Mouse (Mus musculus) embryonic facial prominence, embryonic 10.5 days (tissue): ENCODE measurements around the gene Hist1h4f. TPM values are rescaled to one million over a fixed set of nuclear protein-coding genes. Genes with fewer than 3 reads are reported as not detected.

Experiments
- DNase-seq: peaks from one replicate; pipeline ENCODE4 v3.0.0-alpha.2; 2017; ENCODE audit warnings: low spot score
- H3K27ac ChIP-seq: fragments of 300-500 bp; sonication (generic); replicated peaks from 2 replicates; pipeline ENCODE4 v1.5.1; 2016; ENCODE audit warnings: mild to moderate bottlenecking
- H3K27me3 ChIP-seq: fragments of 300-500 bp; sonication (generic); replicated peaks from 2 replicates; pipeline ENCODE4 v1.6.1; 2016; ENCODE audit warnings: low read depth, mild to moderate bottlenecking; ENCODE audit not compliant: poor library complexity, severe bottlenecking
- H3K36me3 ChIP-seq: fragments of 300-500 bp; sonication (generic); replicated peaks from 2 replicates; pipeline ENCODE4 v1.6.1; 2016; ENCODE audit warnings: mild to moderate bottlenecking, moderate library complexity
- H3K4me1 ChIP-seq: fragments of 300-500 bp; sonication (generic); 2 replicates; pipeline ENCODE4 v1.6.1; 2016
- H3K4me3 ChIP-seq: fragments of 300-500 bp; sonication (generic); 2 replicates; pipeline ENCODE4 v1.5.1; 2016; ENCODE audit warnings: mild to moderate bottlenecking, moderate library complexity
- H3K9me3 ChIP-seq: fragments of 300-500 bp; sonication (generic); 2 replicates; pipeline ENCODE4 v1.6.1; 2016; ENCODE audit warnings: mild to moderate bottlenecking
- WGBS: fragments of 180-500 bp; shearing (Covaris S2); methylation state at CpG from one replicate; pipeline ENCODE4 v1.1.7; 2016; 5-methylcytosine and 5-hydroxymethylcytosine counted together
- polyA plus RNA-seq: library from polyadenylated mRNA; unstranded; fragments of >200 nt; fragmentation: Nextera tagmentation; extraction: Ambion mirVana; gene quantifications from 2 replicates; pipeline ENCODE4 v1.2.1, GENCODE M21; 2016

The Hist1h4f gene
- polyA plus RNA-seq, 1 experiment from 2014 or later: 1.00 TPM

DNA sequence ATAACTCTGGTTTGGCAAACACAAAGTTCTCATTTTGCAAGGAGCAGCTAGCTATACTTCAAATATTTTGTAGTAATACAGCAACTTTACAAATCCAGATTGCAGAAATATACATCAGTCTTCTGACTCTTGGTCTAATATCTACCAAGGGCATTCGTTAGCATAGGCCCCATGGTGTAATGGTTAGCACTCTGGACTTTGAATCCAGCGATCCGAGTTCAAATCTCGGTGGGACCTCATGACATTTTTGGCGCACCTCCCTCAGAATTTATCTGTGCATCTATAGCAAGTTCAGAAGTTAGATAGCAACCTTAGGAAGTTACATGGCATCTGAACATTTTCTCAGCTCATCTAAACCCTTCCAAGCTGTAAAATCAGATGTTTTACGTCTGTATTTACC, 32.6 kb downstream of the Hist1h4f start:
- peak; percentile 81 for DNase-seq
- Histone ChIP-seq H3K4me3 (peak overlapping the region; percentile 61), H3K27me3 (no peaks in the 10 kb centered on the region), H3K4me1 (peaks cover 11% of the 10 kb centered on the region; the same call in 1 of the 2 replicates), H3K36me3 (no peaks in the 10 kb centered on the region), H3K27ac (peak overlapping the region; percentile 51; the same call in 1 of the 2 replicates), H3K9me3 (no peaks in the 10 kb centered on the region)
- WGBS: 0% methylated on average over 6 of the region's 6 CpGs

DNA sequence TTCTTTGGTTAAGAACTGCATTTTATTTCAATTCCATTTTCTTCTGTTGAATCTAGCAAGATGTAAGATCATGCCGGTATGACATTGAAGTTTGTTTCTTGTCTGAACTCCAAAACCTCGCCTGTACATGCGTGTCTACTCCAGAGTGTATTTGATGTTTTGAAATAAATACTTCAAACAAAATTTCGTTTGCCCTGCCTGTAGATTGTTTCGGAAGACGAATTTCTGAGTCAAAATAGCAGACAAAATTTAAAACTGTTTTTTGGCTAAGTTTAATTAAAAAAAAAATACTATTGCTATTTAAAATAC, 33.2 kb downstream of the Hist1h4f start:
- no peak overlapping the region for H3K27ac ChIP-seq
- no peaks in the 10 kb centered on the region for H3K27me3 ChIP-seq
- no peak for DNase-seq
- H3K4me3 ChIP-seq: peak overlapping the region; percentile 61
- H3K36me3 ChIP-seq: no peaks in the 10 kb centered on the region
- H3K4me1 ChIP-seq: peaks cover 11% of the 10 kb centered on the region; the same call in 1 of the 2 replicates
- WGBS: under 1% methylated on average over 6 of the region's 6 CpGs
- H3K9me3 ChIP-seq: no peaks in the 10 kb centered on the region

DNA sequence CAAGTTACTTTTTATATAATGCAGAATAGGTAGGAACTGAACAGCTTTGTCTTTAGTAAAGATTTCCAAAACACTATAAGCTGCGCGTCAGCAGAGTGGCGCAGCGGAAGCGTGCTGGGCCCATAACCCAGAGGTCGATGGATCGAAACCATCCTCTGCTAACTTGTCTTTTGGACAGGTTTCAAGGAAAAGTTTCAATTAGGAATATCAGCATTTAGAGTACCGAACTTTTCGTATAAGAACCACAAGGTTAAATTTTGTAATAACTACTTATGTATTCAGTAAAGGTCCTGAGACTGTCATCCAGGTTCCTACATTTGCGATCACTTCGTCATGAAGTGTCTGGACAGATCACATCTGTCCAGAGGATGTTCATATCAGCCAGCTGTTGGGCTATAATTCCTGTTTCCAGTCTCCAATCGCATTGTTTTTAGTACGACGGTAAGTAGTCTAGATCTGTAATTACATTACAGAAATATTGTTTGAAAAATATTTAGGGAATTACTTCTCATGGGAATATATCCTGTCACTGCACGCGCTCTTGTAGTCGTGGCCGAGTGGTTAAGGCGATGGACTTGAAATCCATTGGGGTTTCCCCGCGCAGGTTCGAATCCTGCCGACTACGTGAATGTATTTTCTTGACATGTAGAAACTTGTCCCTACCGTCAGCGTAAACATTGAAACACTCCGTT, 33.7 kb downstream of the Hist1h4f start:
- Histone ChIP-seq H3K4me3 (peak overlapping the region; percentile 61), H3K9me3 (no peaks in the 10 kb centered on the region), H3K4me1 (peaks cover 11% of the 10 kb centered on the region; the same call in 1 of the 2 replicates), H3K27me3 (no peaks in the 10 kb centered on the region), H3K27ac (no peak overlapping the region; the same call in 1 of the 2 replicates), H3K36me3 (no peaks in the 10 kb centered on the region)
- DNase-seq: peak; percentile 87
- under 1% methylated on average over 27 of the region's 27 CpGs for WGBS

DNA sequence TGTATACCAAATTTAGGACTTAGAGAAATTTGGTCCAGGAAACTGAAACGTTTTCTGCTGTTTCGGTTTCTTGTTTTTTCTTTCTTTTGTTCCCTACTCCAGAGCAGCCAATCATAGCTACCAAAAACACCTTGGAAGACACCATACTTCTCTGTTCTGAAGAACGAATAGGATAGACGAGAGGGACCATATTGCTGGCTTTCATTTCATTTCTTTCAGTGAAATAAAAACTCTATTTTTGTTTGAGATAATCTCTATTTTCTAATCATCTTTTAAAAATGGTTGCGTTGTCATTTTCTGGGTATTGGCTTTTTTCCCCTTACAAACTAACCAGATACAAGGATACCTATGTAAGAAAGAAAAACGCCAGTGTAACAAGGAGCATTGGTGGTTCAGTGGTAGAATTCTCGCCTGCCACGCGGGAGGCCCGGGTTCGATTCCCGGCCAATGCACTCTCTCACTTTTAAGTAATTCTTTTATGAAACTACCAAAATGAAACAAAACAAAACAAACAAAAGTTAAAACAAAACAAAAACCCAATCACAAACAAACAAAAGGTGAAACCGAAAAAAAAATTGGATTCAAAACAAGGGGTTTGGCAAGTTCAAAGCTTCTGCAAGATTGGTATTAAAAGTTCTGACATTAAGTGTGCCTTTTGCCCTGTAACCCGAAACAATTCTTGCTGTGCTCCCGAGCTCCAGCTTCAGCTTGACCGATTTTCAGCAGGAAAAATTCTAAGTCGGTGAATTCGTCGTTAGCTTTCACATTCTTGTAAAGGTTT, 34.4 kb downstream of the Hist1h4f start:
- H3K36me3 ChIP-seq: no peaks in the 10 kb centered on the region
- H3K4me3 ChIP-seq: peak overlapping the region; percentile 61
- no peaks in the 10 kb centered on the region for H3K9me3 ChIP-seq
- H3K4me1 ChIP-seq: peaks cover 11% of the 10 kb centered on the region; the same call in 1 of the 2 replicates
- WGBS: under 1% methylated on average over 19 of the region's 19 CpGs
- no peaks in the 10 kb centered on the region for H3K27me3 ChIP-seq
- H3K27ac ChIP-seq: peak overlapping the region; percentile 59; the same call in 1 of the 2 replicates
- DNase-seq: peak; percentile 69

DNA sequence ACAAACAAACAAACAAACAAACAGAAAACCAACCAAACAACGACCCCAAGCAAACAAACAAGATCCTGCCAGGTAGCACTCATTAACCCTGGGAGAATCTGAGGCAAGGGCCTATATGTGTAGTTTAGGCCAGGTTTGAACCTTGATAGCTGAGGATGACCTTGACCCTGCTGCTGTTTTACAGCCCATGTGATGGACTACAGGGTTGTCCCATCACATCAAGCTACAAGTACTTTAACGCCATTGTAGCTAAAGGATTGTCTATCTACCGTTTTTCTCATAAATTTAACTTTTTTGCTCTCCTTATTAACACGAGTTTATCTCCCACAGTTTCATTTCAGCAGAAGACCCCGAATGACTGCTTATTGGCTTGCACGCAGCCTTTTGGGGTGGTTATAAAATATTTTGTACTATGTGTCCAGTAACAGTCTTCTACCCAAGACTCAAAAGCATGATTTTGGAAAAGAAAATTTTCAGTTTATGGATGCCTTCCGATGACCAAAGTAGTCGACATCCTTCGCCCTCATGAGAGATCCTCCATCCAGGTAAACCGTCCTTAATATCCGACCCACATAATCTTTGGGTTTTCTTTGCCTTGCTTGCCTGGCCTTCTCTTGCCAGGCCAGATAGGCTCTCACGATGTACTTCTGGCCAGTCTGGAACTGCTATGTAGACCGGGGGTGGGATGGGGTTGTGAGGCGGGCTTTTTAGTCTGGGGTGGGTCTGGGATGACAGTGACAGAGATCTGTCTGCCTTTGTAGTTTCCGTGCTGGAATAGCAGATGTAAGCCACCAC, 35.4 kb downstream of the Hist1h4f start:
- H3K36me3 ChIP-seq: no peaks in the 10 kb centered on the region
- WGBS: 53% methylated on average over 15 of the region's 15 CpGs
- peaks cover 8% of the 10 kb centered on the region; the same call in 1 of the 2 replicates for H3K4me1 ChIP-seq
- peak overlapping the region; percentile 72 for H3K27ac ChIP-seq
- H3K27me3 ChIP-seq: no peaks in the 10 kb centered on the region
- peak overlapping the region; percentile 61 for H3K4me3 ChIP-seq
- H3K9me3 ChIP-seq: no peaks in the 10 kb centered on the region
- peak; percentile 45 for DNase-seq

DNA sequence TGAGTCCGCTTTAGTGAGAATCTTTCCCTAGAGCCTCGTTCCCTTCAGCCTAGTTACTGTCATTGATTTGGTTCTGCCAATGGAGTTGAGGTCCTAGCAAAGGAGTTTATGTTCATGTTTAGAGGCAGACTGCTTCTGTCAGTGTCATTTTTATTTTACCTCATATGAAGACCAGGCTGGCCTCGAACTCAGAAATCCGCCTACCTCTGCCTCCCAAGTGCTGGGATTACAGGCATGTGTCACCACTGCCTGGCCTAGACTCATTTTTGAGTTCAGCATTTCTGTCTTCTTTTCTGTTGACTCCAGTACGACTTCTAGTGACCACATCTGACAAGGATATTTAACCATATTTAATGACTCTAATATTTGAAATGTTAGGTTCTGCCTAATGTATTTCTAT, 36.2 kb downstream of the Hist1h4f start:
- DNase-seq: no peak

DNA sequence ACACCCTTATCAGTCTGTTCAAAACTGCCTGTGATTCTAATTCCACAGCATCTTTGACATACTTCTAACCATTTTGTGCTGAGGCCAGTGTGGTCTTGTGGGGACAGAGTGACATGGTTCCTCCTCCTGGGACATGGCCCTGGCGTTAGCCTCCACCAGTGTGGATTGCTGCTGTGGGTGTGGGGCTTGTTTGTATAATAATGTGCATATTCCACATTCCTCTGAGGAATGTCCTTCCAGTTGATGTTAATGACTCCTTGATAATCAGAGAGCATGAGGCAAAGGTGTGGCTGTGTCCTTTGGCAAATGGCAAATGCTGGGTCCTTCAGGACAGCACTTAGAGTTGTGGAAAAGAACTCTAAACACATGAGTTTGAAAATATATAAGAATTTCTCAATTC, 37.9 kb downstream of the Hist1h4f start:
- Histone ChIP-seq H3K4me3 (no peak overlapping the region), H3K36me3 (no peaks in the 10 kb centered on the region), H3K27ac (no peak overlapping the region), H3K9me3 (no peaks in the 10 kb centered on the region), H3K4me1 (peaks cover 16% of the 10 kb centered on the region), H3K27me3 (no peaks in the 10 kb centered on the region)
- WGBS: 89% methylated on average over 1 of the region's 1 CpGs
- no peak for DNase-seq

More for the DNA sequence above, 36.2 kb downstream of the Hist1h4f start:
- H3K36me3 ChIP-seq: no peaks in the 10 kb centered on the region
- no peaks in the 10 kb centered on the region for H3K27me3 ChIP-seq
- H3K9me3 ChIP-seq: no peaks in the 10 kb centered on the region
- H3K27ac ChIP-seq: no peak overlapping the region
- 69% methylated on average over 5 of the region's 5 CpGs for WGBS
- H3K4me1 ChIP-seq: peaks cover 14% of the 10 kb centered on the region
- no peak overlapping the region for H3K4me3 ChIP-seq

DNA sequence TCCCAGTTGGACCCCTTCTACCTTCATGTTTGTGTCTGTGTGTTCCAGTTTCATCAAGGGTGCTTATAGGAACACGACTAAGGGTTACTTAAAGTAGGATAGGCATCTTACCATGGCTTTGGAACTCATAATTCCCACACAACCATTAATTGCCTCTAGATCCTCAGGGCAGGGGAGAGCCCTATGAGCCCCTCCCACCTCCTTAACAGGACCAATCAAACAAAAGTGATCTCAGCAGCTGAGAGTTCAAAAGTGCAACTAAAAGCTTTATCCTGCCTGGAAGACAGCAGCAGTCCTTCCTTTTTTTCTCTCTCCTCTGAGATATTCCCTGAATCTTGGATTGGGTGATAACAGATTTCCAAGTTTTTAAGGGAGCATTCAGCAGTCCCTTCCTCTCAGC, 41.3 kb downstream of the Hist1h4f start:
- Histone ChIP-seq H3K9me3 (no peaks in the 10 kb centered on the region), H3K27ac (no peak overlapping the region), H3K36me3 (no peaks in the 10 kb centered on the region), H3K4me3 (0 out of 2 replicates have a peak overlapping the region, but pooled peaks have one; percentile 13), H3K4me1 (peaks cover 30% of the 10 kb centered on the region), H3K27me3 (no peaks in the 10 kb centered on the region)
- 48% methylated on average over 1 of the region's 1 CpGs for WGBS
- no peak for DNase-seq

DNA sequence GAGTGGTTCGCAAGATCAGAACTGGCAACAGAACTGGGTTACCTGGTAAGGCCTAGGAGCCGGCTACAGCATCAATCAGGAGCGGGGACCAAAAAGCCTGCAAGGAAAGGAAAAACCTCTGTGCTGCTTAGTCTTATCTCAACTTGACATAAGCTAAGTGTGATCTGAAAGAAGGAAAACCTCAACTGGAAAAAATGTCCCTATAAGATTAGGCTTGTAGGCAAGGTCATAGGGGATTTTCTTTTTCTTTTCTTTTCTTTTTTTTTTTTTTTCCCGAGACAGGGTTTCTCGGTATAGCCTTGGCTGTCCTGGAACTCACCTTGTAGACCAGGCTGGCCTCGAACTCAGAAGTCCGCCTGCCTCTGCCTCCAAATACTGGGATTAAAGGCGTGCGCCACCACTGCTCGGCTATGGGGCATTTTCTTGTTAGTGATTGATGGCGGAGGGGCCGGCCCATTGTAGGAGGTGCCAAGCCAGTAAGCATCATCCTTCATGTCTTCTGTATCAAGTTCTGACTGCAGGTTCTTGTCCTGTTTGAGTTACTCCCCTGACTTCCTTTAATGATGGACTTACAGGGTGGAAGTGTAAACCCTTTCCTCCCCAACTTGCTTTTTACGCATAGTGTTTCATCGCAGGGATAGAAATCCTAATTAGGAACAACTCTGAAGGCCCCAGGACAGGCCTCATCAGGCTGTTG, 44.5 kb downstream of the Hist1h4f start:
- H3K4me3 ChIP-seq: peak overlapping the region; percentile 60
- H3K9me3 ChIP-seq: no peaks in the 10 kb centered on the region
- H3K4me1 ChIP-seq: peaks cover 51% of the 10 kb centered on the region
- H3K36me3 ChIP-seq: no peaks in the 10 kb centered on the region
- DNase-seq: peak; percentile 72
- H3K27me3 ChIP-seq: no peaks in the 10 kb centered on the region
- WGBS: 7% methylated on average over 14 of the region's 14 CpGs
- H3K27ac ChIP-seq: no peak overlapping the region

DNA sequence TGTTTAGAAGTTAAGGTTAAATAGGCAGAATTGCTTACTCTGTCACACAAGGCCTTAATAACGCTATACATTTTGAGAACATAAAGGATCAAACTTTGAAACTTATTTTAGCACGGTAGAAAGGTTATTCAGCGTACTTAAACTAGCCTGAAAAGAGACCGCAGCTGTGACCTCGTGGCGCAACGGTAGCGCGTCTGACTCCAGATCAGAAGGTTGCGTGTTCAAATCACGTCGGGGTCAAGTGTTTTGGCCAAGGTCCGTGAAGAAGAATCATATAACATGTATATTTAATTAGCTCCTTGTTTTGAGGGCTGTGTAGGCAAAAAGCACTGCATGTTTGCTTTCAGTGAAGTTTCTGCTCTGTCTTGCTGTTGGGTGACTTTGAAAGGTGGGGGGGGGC, 45.1 kb downstream of the Hist1h4f start:
- Histone ChIP-seq H3K36me3 (no peaks in the 10 kb centered on the region), H3K4me3 (peak overlapping the region; percentile 60), H3K27ac (no peak overlapping the region), H3K9me3 (no peaks in the 10 kb centered on the region), H3K27me3 (no peaks in the 10 kb centered on the region), H3K4me1 (peaks cover 57% of the 10 kb centered on the region)
- peak; percentile 77 for DNase-seq
- WGBS: under 1% methylated on average over 13 of the region's 13 CpGs

DNA sequence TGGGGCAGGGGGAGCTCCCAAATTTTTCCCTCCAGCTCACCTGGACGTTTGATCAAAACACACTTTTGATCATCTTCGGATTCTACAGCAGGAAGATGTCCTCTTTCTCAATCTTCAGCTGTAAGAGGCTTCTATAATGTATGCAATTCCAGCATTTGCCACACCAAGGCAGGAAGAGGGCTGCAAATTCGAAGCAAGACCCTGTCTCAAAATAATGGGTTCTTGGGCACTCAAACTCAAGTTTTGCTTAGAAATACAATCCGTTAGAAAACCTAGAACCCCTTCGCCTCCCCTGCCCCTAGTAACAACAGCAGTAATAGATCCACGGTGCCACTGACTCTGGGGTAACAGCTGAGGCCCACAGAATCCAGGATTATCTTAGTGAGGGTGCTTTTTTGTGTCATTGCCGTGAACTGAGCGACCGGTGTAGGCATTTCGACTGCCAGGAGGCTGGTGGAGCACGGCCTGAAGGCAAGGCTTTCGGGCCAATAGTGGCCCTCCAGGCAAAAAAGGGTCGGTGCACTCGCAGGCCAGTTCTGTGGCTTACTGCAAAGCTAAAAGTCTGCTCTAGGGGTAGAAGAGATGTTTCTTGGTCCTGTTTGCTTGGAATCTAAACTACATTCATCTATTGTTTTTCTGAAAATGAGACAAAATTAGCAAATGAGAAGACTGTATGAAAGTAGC, 45.6 kb downstream of the Hist1h4f start:
- 3% methylated on average over 14 of the region's 14 CpGs for WGBS
- peak overlapping the region; percentile 60 for H3K4me3 ChIP-seq
- peaks cover 57% of the 10 kb centered on the region for H3K4me1 ChIP-seq
- H3K36me3 ChIP-seq: no peaks in the 10 kb centered on the region
- no peaks in the 10 kb centered on the region for H3K27me3 ChIP-seq
- no peaks in the 10 kb centered on the region for H3K9me3 ChIP-seq
- peak; percentile 59 for DNase-seq
- peak overlapping the region; percentile 70 for H3K27ac ChIP-seq
